Mouse (Mus musculus) E14TG2a.4 (cell line): ENCODE data around the gene Nr4a3.

Experiments used
- CTCF ChIP-seq: conservative IDR thresholded peaks from 2 replicates; pipeline ENCODE4 v1.5.1; 2014; ENCODE audit warnings: low read length
- NANOG ChIP-seq: IDR thresholded peaks from 2 replicates; pipeline ENCODE4 v1.6.1; 2014; ENCODE audit warnings: borderline replicate concordance, low read length, mixed read lengths
- POU5F1 ChIP-seq: IDR thresholded peaks from 2 replicates; pipeline ENCODE4 v1.6.1; 2014; ENCODE audit warnings: low read length, borderline replicate concordance

GRCm38 (mm10) chr4:48006355-48006754 is 38.6 kb upstream of the Nr4a3 start:
- TF ChIP-seq CTCF = no peak
- TF ChIP-seq POU5F1 = no peak
- TF ChIP-seq NANOG = no peak
